Mouse (Mus musculus) forebrain, embryonic 10.5 days (tissue): Measurements from ENCODE around the gene Nelfb. TPM values are rescaled to one million over a fixed set of nuclear protein-coding genes. Genes with fewer than 3 reads are reported as not detected.
"Not testable (repeated sequence)": the region's sequence is repeated elsewhere in the genome, so short reads cannot be mapped to it uniquely, and the experiment has no call there.

Experiments used
- DNase-seq: peaks from one replicate; pipeline ENCODE4 v3.0.0-alpha.2; 2017; ENCODE audit warnings: low spot score; ENCODE audit errors: extremely low spot score
- H3K27ac ChIP-seq: fragments of 300-500 bp; sonication (generic); 2 replicates; pipeline ENCODE4 v1.5.1; 2016; ENCODE audit warnings: mild to moderate bottlenecking
- H3K27me3 ChIP-seq: fragments of 300-500 bp; sonication (generic); 2 replicates; pipeline ENCODE4 v1.6.1; 2016; ENCODE audit warnings: mild to moderate bottlenecking; ENCODE audit not compliant: poor library complexity, severe bottlenecking
- H3K36me3 ChIP-seq: fragments of 300-500 bp; sonication (generic); replicated peaks from 2 replicates; pipeline ENCODE4 v1.6.1; 2016; ENCODE audit warnings: mild to moderate bottlenecking, moderate library complexity
- H3K4me1 ChIP-seq: fragments of 300-500 bp; sonication (generic); 2 replicates; pipeline ENCODE4 v1.6.1; 2016
- H3K4me3 ChIP-seq: fragments of 300-500 bp; sonication (generic); 2 replicates; pipeline ENCODE4 v1.5.1; 2016; ENCODE audit warnings: mild to moderate bottlenecking, moderate library complexity
- H3K9me3 ChIP-seq: fragments of 300-500 bp; sonication (generic); 2 replicates; pipeline ENCODE4 v1.6.1; 2016; ENCODE audit warnings: mild to moderate bottlenecking, moderate library complexity
- WGBS: fragments of 180-500 bp; shearing (Covaris S2); methylation state at CpG from one replicate; pipeline ENCODE4 v1.1.7; 2016; 5-methylcytosine and 5-hydroxymethylcytosine counted together
- polyA plus RNA-seq: library from polyadenylated mRNA; unstranded; fragments of >200 nt; fragmentation: Nextera tagmentation; extraction: Ambion mirVana; gene quantifications from 2 replicates; pipeline ENCODE4 v1.2.1, GENCODE M21; 2016

Gene Nelfb
- 128 and 130 TPM in 2 replicates for polyA plus RNA-seq

GRCm38 (mm10) chr2:25211121-25211670, at the start of gene Nelfb:
Nelfb (minus strand) TSS chr2:25211489.
- DNase-seq: peak; percentile 95
- under 1% methylated on average over 44 of the region's 44 CpGs for WGBS
- peak within 1 kb of the TSS; percentile 99 for H3K27ac ChIP-seq
- no peaks in the 10 kb centered on the region for H3K9me3 ChIP-seq
- peaks cover 26% of the 10 kb centered on the region for H3K4me1 ChIP-seq
- H3K4me3 ChIP-seq: peak within 1 kb of the TSS; percentile 95
- H3K36me3 ChIP-seq: peaks cover 35% of the 10 kb centered on the region
- H3K27me3 ChIP-seq: peaks cover 22% of the 10 kb centered on the region

DNA sequence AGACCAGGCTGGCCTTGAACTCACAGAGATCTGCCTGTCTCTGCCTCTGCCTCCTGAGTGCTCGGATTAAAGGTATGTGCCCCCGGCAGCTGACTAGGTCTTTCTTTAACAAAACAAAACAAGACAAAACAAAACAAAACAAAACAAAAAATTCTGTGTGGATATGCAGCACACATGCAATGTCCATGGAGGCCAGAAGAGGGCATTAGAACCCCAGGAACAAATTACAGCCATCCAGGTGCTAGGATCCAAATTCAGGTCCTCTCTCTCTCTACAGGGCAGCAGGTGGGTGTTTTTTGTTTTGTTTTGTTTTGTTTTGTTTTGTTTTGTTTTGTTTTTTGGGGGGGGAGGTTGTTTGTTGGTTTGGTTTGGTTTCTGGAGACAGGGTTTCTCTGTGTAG, 47.6 kb upstream of the Nelfb start:
- Histone ChIP-seq H3K27me3 (peaks cover 11% of the 10 kb centered on the region), H3K4me3 (no peak overlapping the region), H3K27ac (no peak overlapping the region), H3K36me3 (no peaks in the 10 kb centered on the region), H3K4me1 (peaks cover 40% of the 10 kb centered on the region), H3K9me3 (no peaks in the 10 kb centered on the region)
- no peak for DNase-seq
- WGBS: 53% methylated on average over 2 of the region's 2 CpGs

DNA sequence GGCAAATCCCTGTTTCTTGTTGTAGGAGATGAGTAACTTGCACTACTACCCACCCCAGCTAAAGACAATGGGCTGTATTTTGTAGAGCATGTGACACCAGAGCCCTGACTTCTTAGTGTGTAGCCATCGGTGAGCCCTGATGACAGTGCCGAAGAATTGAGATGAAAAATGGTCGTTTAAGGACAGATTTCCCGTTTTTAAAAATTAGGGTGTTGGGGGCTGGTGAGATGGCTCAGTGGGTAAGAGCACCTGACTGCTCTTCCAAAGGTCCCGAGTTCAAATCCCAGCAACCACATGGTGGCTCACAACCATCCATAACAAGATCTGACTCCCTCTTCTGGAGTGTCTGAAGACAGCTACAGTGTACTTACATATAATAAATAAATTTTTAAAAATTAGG, 46.0 kb upstream of the Nelfb start:
- DNase-seq: not testable (repeated sequence)
- WGBS: 89% methylated on average over 5 of the region's 5 CpGs

GRCm38 (mm10) chr2:25256443-25257109, 45.3 kb upstream of the Nelfb start:
- WGBS: 67% methylated on average over 12 of the region's 12 CpGs
- Histone ChIP-seq H3K4me1 (peaks cover 20% of the 10 kb centered on the region), H3K36me3 (peaks cover 22% of the 10 kb centered on the region), H3K4me3 (peak overlapping the region; percentile 88)
- H3K27me3 ChIP-seq, DNase-seq, H3K9me3 ChIP-seq, H3K27ac ChIP-seq: not testable (repeated sequence)

More for the DNA sequence above, 46.0 kb upstream of the Nelfb start:
- H3K27me3 ChIP-seq, H3K9me3 ChIP-seq, H3K4me3 ChIP-seq, H3K27ac ChIP-seq: not testable (repeated sequence)
- H3K36me3 ChIP-seq: peaks cover 15% of the 10 kb centered on the region
- peaks cover 27% of the 10 kb centered on the region for H3K4me1 ChIP-seq

GRCm38 (mm10) chr2:25255284-25255779, 44.0 kb upstream of the Nelfb start, which contains the start of gene Tmem203:
Tmem203 (plus strand) TSS chr2:25255439.
- Histone ChIP-seq H3K4me3 (peak within 1 kb of the TSS; percentile 88), H3K9me3 (no peaks in the 10 kb centered on the region), H3K4me1 (peaks cover 19% of the 10 kb centered on the region), H3K36me3 (peaks cover 34% of the 10 kb centered on the region), H3K27ac (peak within 1 kb of the TSS; percentile 92), H3K27me3 (no peaks in the 10 kb centered on the region)
- under 1% methylated on average over 39 of the region's 39 CpGs for WGBS
- DNase-seq: peak; percentile 93

- WGBS: 90% methylated on average over 1 of the region's 1 CpGs
- peaks cover 64% of the 10 kb centered on the region for H3K36me3 ChIP-seq
- no peaks in the 10 kb centered on the region for H3K27me3 ChIP-seq
- no peak for DNase-seq
- no peak overlapping the region for H3K27ac ChIP-seq
- peaks cover 19% of the 10 kb centered on the region for H3K4me1 ChIP-seq
- H3K4me3 ChIP-seq: no peak overlapping the region
- no peaks in the 10 kb centered on the region for H3K9me3 ChIP-seq
Observed at GRCm38 (mm10) chr2:25252331-25252730, 41.0 kb upstream of the Nelfb start.

- Histone ChIP-seq H3K4me3 (no peak within 1 kb of the TSS), H3K27ac (no peak within 1 kb of the TSS), H3K27me3 (peaks cover 30% of the 10 kb centered on the region), H3K36me3 (peaks cover 70% of the 10 kb centered on the region), H3K9me3 (no peaks in the 10 kb centered on the region), H3K4me1 (peaks cover 21% of the 10 kb centered on the region)
- no peak for DNase-seq
- 90% methylated on average over 10 of the region's 10 CpGs for WGBS
Observed at GRCm38 (mm10) chr2:25246183-25247072, 35.1 kb upstream of the Nelfb start, which contains the start of gene AL732309.1. AL732309.1 (minus strand) TSS chr2:25246863.

DNA sequence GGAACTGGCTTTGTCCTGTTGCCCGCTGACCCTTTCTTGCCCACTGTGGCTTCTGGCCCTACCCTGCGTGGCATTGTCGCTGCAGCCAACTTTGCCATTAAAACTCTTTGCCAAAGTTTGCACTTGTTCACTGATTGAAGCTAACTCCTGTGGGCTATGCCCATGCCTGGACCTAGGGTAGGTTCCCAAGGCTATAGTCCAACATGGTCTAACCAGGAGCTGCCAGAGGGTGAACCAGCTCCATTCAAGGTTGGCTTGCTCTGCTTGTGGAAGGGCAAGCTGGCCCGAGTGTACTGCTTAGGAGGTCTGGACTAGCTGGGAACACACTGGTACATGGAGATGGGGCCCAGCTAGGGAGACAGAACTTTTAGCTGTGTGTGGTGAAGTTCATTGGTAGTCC, 32.9 kb upstream of the Nelfb start:
- no peak overlapping the region; the same call in 1 of the 2 replicates for H3K4me3 ChIP-seq
- DNase-seq: no peak
- peaks cover 47% of the 10 kb centered on the region for H3K36me3 ChIP-seq
- peaks cover 34% of the 10 kb centered on the region for H3K4me1 ChIP-seq
- H3K27ac ChIP-seq: no peak overlapping the region
- 85% methylated on average over 4 of the region's 4 CpGs for WGBS
- peaks cover 46% of the 10 kb centered on the region for H3K27me3 ChIP-seq
- no peaks in the 10 kb centered on the region for H3K9me3 ChIP-seq

GRCm38 (mm10) chr2:25243342-25243741, 32.1 kb upstream of the Nelfb start:
- peaks cover 49% of the 10 kb centered on the region for H3K27me3 ChIP-seq
- no peaks in the 10 kb centered on the region for H3K9me3 ChIP-seq
- DNase-seq: no peak
- H3K36me3 ChIP-seq: peaks cover 39% of the 10 kb centered on the region
- H3K27ac ChIP-seq: peak overlapping the region; percentile 84
- 78% methylated on average over 8 of the region's 8 CpGs for WGBS
- peaks cover 34% of the 10 kb centered on the region for H3K4me1 ChIP-seq
- peak overlapping the region; percentile 76 for H3K4me3 ChIP-seq

DNA sequence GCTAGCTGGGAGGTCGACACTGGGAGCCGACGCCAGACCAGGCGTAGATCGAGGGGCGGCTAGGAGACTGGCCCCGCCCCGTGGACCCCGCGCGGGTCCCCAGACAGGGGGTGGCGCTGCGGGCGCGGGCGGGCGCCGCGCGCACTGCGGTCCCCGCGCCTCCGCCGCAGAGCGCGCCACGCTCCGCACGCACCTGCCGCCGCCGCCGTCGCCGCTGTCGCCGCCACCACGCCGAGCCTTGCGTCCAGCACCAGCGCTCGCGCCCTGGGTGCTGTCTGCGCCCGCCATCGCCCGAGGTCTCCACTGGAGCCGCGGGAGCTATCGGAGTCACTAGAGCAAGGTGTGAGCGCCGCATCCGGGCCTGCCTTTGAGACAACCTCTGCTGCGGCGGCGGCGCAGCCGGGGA, 30.8 kb upstream of the Nelfb start, which contains the start of the genes Rnf208 and Cysrt1:
Rnf208 (plus strand) TSS at position 155 of the 406 bp plus-strand sequence.
Cysrt1 (minus strand) TSS at position 352 of the 406 bp plus-strand sequence.
- H3K27me3 ChIP-seq: peaks cover 49% of the 10 kb centered on the region
- WGBS: under 1% methylated on average over 59 of the region's 59 CpGs
- peaks cover 34% of the 10 kb centered on the region for H3K4me1 ChIP-seq
- H3K9me3 ChIP-seq: no peaks in the 10 kb centered on the region
- H3K4me3 ChIP-seq: peak within 1 kb of the TSS; percentile 76
- peaks cover 26% of the 10 kb centered on the region for H3K36me3 ChIP-seq
- peak within 1 kb of the TSS; percentile 84 for H3K27ac ChIP-seq
- no peak for DNase-seq

- DNase-seq: no peak
- peaks cover 19% of the 10 kb centered on the region for H3K36me3 ChIP-seq
- peak overlapping the region; percentile 76 for H3K4me3 ChIP-seq
- H3K27ac ChIP-seq: peak overlapping the region; percentile 84; the same call in 1 of the 2 replicates
- H3K4me1 ChIP-seq: peaks cover 34% of the 10 kb centered on the region
- peaks cover 51% of the 10 kb centered on the region for H3K27me3 ChIP-seq
- 8% methylated on average over 6 of the region's 6 CpGs for WGBS
- H3K9me3 ChIP-seq: no peaks in the 10 kb centered on the region
Observed at GRCm38 (mm10) chr2:25241438-25241775, 30.1 kb upstream of the Nelfb start.

GRCm38 (mm10) chr2:25240723-25241437, 29.6 kb upstream of the Nelfb start:
- Histone ChIP-seq H3K9me3 (no peaks in the 10 kb centered on the region), H3K4me3 (peak overlapping the region; percentile 76), H3K27me3 (peaks cover 56% of the 10 kb centered on the region), H3K27ac (peak overlapping the region; percentile 84), H3K4me1 (peaks cover 34% of the 10 kb centered on the region), H3K36me3 (peaks cover 14% of the 10 kb centered on the region)
- peak; percentile 77 for DNase-seq
- 2% methylated on average over 29 of the region's 29 CpGs for WGBS
